Comparison of ENCODE assay signal across 16 mouse cellular contexts in genomic region chr3:121435296-121435695, GRCm38 (mm10). TPM values are rescaled to one million over a fixed set of nuclear protein-coding genes. Genes with fewer than 3 reads are reported as not detected.
DNase-seq lines count a peak whose midpoint lies in the region; ATAC-seq and TF ChIP-seq lines count a peak whose summit lies in the region.
"Had no signal": no experiment of that assay in that cellular context is flagged by ENCODE, and none has a peak within 500 bp of the region (broad histone marks: within the 10 kb centered on the region; RNA-seq: fewer than 3 reads in every experiment).

No protein-coding gene starts in this region.

- intact Hi-C loops in gastrocnemius, adult 2 months (cut with DNase I): no loop called here
- intact Hi-C loops in gastrocnemius, postnatal 14 days (cut with DNase I; ENCODE audit: low total_unique reads): no loop called here

- peaks cover 67% of the 10 kb centered on the region; the same call in 1 of the 2 replicates for H3K79me2 ChIP-seq in liver, adult 2 months (ENCODE audit: control insufficient read depth, insufficient read depth, low read length)

- TF ChIP-seq CTCF in gastrocnemius, adult 2 months (IDR thresholded peaks at IDR 0.05): no peak
- no peak for TF ChIP-seq CTCF in liver, adult 2 months (IDR thresholded peaks at IDR 0.05; ENCODE audit: low read depth, low read length)
- TF ChIP-seq CTCF in olfactory bulb, adult 2 months (IDR thresholded peaks at IDR 0.05; ENCODE audit: insufficient read depth, low read depth, low read length): no peak

- peaks cover 56% of the 10 kb centered on the region for H3K4me1 ChIP-seq in liver, adult 2 months (ENCODE audit: control insufficient read depth, insufficient read depth, low read length)
- peaks cover 38% of the 10 kb centered on the region for H3K4me1 ChIP-seq in liver, embryonic 11.5 days (replicated peaks; ENCODE audit: control insufficient read depth, insufficient read depth, low read length)
- peaks cover 82% of the 10 kb centered on the region for H3K4me1 ChIP-seq in hindbrain, embryonic 15.5 days (replicated peaks)
- peaks cover 49% of the 10 kb centered on the region for H3K4me1 ChIP-seq in olfactory bulb, adult 2 months (ENCODE audit: control insufficient read depth, insufficient read depth, low read length)

- WGBS in liver, adult 2 months: 27% methylated on average over 5 of the region's 5 CpGs
- WGBS in liver, embryonic 11.5 days: 71% methylated on average over 5 of the region's 5 CpGs
- 61% methylated on average over 5 of the region's 5 CpGs for WGBS in hindbrain, embryonic 15.5 days
- WGBS in olfactory bulb, adult 2 months: 39% methylated on average over 5 of the region's 5 CpGs

- H3K4me2 ChIP-seq in liver, embryonic 11.5 days: no peak overlapping the region
- 0 out of 2 replicates have a peak overlapping the region, but pooled peaks have one; percentile 2 for H3K4me2 ChIP-seq in hindbrain, embryonic 15.5 days
- H3K4me2 ChIP-seq: lung, embryonic 15.5 days had no signal

- no peak for DNase-seq in gastrocnemius, adult 2 months
- DNase-seq in gastrocnemius, postnatal 14 days: no peak
- peak; percentile 86 for DNase-seq in liver, adult 2 months (ENCODE audit: extremely low read depth, low read depth, low spot score)
- no peak for DNase-seq in liver, embryonic 11.5 days (ENCODE audit: low spot score)
- DNase-seq in spleen, adult 18-20 months: no peak
- DNase-seq: adrenal gland, adult 8-10 months; cerebellum, adult 9-10 months; embryo, embryonic 11 days; gastrocnemius, postnatal 25 days; kidney, adult 2 months; kidney, postnatal 4 days; liver; thymus, postnatal 36 days had no signal

- no peaks in the 10 kb centered on the region for H3K27me3 ChIP-seq in liver, adult 2 months (ENCODE audit: control insufficient read depth, insufficient read depth, low read length)
- H3K27me3 ChIP-seq in liver, embryonic 11.5 days (replicated peaks; ENCODE audit: control insufficient read depth, insufficient read depth, low read length): no peaks in the 10 kb centered on the region
- no peaks in the 10 kb centered on the region for H3K27me3 ChIP-seq in hindbrain, embryonic 15.5 days
- H3K27me3 ChIP-seq: lung, embryonic 15.5 days had no signal

- H3K36me3 ChIP-seq in liver, adult 2 months (ENCODE audit: control insufficient read depth, insufficient read depth, low read length): no peaks in the 10 kb centered on the region
- H3K36me3 ChIP-seq in liver, embryonic 11.5 days (ENCODE audit: control insufficient read depth, insufficient read depth, low read length): no peaks in the 10 kb centered on the region
- H3K36me3 ChIP-seq in hindbrain, embryonic 15.5 days: no peaks in the 10 kb centered on the region
- H3K36me3 ChIP-seq: lung, embryonic 15.5 days had no signal

- H3K4me3 ChIP-seq in gastrocnemius, adult 2 months: peak overlapping the region; percentile 6; the same call in 1 of the 2 replicates
- no peak overlapping the region for H3K4me3 ChIP-seq in liver, adult 2 months (ENCODE audit: insufficient read depth, low read depth, low read length)
- H3K4me3 ChIP-seq in liver, embryonic 11.5 days (ENCODE audit: low read depth, low read length): no peak overlapping the region
- no peak overlapping the region for H3K4me3 ChIP-seq in hindbrain, embryonic 15.5 days
- no peak overlapping the region for H3K4me3 ChIP-seq in olfactory bulb, adult 2 months (ENCODE audit: insufficient read depth, low read depth, low read length)
- H3K4me3 ChIP-seq: lung, embryonic 15.5 days had no signal

- H3K27ac ChIP-seq in gastrocnemius, adult 2 months: peak overlapping the region; percentile 76
- peak overlapping the region; percentile 7 for H3K27ac ChIP-seq in liver, adult 2 months (replicated peaks; ENCODE audit: insufficient read depth, low read depth, low read length)
- H3K27ac ChIP-seq in liver, embryonic 11.5 days (ENCODE audit: low read depth, low read length): no peak overlapping the region
- H3K27ac ChIP-seq in hindbrain, embryonic 15.5 days (replicated peaks): peak overlapping the region; percentile 18; the same call in 1 of the 2 replicates
- 0 out of 2 replicates have a peak overlapping the region, but pooled peaks have one; percentile 16 for H3K27ac ChIP-seq in olfactory bulb, adult 2 months (ENCODE audit: insufficient read depth, low read depth, low read length)
- H3K27ac ChIP-seq: lung, embryonic 15.5 days had no signal

- TF ChIP-seq POLR2A in liver, adult 2 months (IDR thresholded peaks at IDR 0.05; ENCODE audit: extremely low read depth, insufficient read depth, low read length): no peak
- TF ChIP-seq POLR2A in olfactory bulb, adult 2 months (IDR thresholded peaks at IDR 0.05; ENCODE audit: insufficient read depth, low read depth, low read length): no peak

- no peaks in the 10 kb centered on the region for H3K9me3 ChIP-seq in liver, embryonic 11.5 days (ENCODE audit: control insufficient read depth, low read length)
- H3K9me3 ChIP-seq in hindbrain, embryonic 15.5 days: no peaks in the 10 kb centered on the region
- H3K9me3 ChIP-seq: lung, embryonic 15.5 days had no signal

- no peak for ATAC-seq in liver, embryonic 11.5 days (replicated peaks; ENCODE audit: low FRiP score)
- peak; percentile 43 for ATAC-seq in hindbrain, embryonic 15.5 days (ENCODE audit: low FRiP score, low read depth)

- H3K9ac ChIP-seq in liver, adult 2 months (ENCODE audit: low read depth, low read length): no peak overlapping the region
- H3K9ac ChIP-seq in liver, embryonic 11.5 days (ENCODE audit: low read depth, low read length): no peak overlapping the region
- H3K9ac ChIP-seq in hindbrain, embryonic 15.5 days: no peak overlapping the region
- H3K9ac ChIP-seq: lung, embryonic 15.5 days had no signal

RNA-seq across cellular contexts. Expression of gene Cnn3, which starts 9.0 kb away (rescaled TPM):
- total RNA-seq in gastrocnemius, adult 2 months (2021): 10 to 100 TPM; 16.5 to 28.2 TPM
- 10 to 100 TPM; 54.0 to 64.5 TPM for total RNA-seq in gastrocnemius, postnatal 14 days (2021)
- 146 and 163 TPM in 2 replicates for total RNA-seq in liver, adult 2 months (2014; rRNA removed)
- polyA plus RNA-seq in liver, adult 2 months (2012; rRNA removed): 92.4 and 116 TPM in 2 replicates
- polyA plus RNA-seq in liver, embryonic 11.5 days (2014; fragmentation: Nextera tagmentation; extraction: Ambion mirVana): 294 and 295 TPM in 2 replicates
- 423 and 447 TPM in 2 replicates for polyA plus RNA-seq in hindbrain, embryonic 15.5 days (2015; fragmentation: Nextera tagmentation; extraction: Ambion mirVana)
- not detected in 2 replicates for polyA plus RNA-seq in olfactory bulb, adult 2 months (2012; ENCODE audit: insufficient read depth, insufficient read length, low replicate concordance, missing spikeins)
